Mouse (Mus musculus) intestine, embryonic 16.5 days (tissue): ENCODE measurements around the gene Mrpl3. TPM values are rescaled to one million over a fixed set of nuclear protein-coding genes. Genes with fewer than 3 reads are reported as not detected.
"Not testable (repeated sequence)": the region's sequence is repeated elsewhere in the genome, so short reads cannot be mapped to it uniquely, and the experiment has no call there.

Experiments used
- ATAC-seq: fragments of 200-750 bp; cut with Nextera tagmentation; 2 replicates; pipeline ENCODE4 v1.8.0; 2017; ENCODE audit warnings: moderate TSS enrichment, moderate library complexity
- H3K27ac ChIP-seq: fragments of 300-500 bp; sonication (generic); 2 replicates; pipeline ENCODE4 v1.5.1; 2014; ENCODE audit warnings: mild to moderate bottlenecking, low read length
- H3K27me3 ChIP-seq: fragments of 300-500 bp; sonication (generic); replicated peaks from 2 replicates; pipeline ENCODE4 v1.6.1; 2014; ENCODE audit warnings: low read length, control low read depth, mixed read lengths; ENCODE audit not compliant: control insufficient read depth, insufficient read depth
- H3K36me3 ChIP-seq: fragments of 300-500 bp; sonication (generic); 2 replicates; pipeline ENCODE4 v1.6.1; 2014; ENCODE audit warnings: low read length, control low read depth; ENCODE audit not compliant: control insufficient read depth, insufficient read depth
- H3K4me1 ChIP-seq: fragments of 300-500 bp; sonication (generic); 2 replicates; pipeline ENCODE4 v1.6.1; 2014; ENCODE audit warnings: low read length, control low read depth, mixed read lengths; ENCODE audit not compliant: control insufficient read depth, insufficient read depth
- H3K4me2 ChIP-seq: fragments of 300-500 bp; sonication (generic); 2 replicates; pipeline ENCODE4 v1.6.1; 2014; ENCODE audit warnings: low read depth, low read length, control low read depth
- H3K4me3 ChIP-seq: fragments of 300-500 bp; sonication (generic); 2 replicates; pipeline ENCODE4 v1.5.1; 2014; ENCODE audit warnings: mild to moderate bottlenecking, low read length
- H3K9ac ChIP-seq: fragments of 300-500 bp; sonication (generic); 2 replicates; pipeline ENCODE4 v1.6.1; 2014; ENCODE audit warnings: low read depth, low read length
- H3K9me3 ChIP-seq: fragments of 300-500 bp; sonication (generic); 2 replicates; pipeline ENCODE4 v1.6.1; 2016; ENCODE audit warnings: low read length, control low read depth; ENCODE audit not compliant: control insufficient read depth
- WGBS: fragments of 180-500 bp; shearing (Covaris S2); extraction: QIAGEN DNeasy Blood & Tissue Kit; methylation state at CpG from one replicate; pipeline ENCODE4 v1.1.7; 2014; 5-methylcytosine and 5-hydroxymethylcytosine counted together
- polyA plus RNA-seq: library from polyadenylated mRNA; unstranded; fragments of >200 nt; fragmentation: Nextera tagmentation; extraction: Ambion mirVana; gene quantifications from 2 replicates; pipeline ENCODE4 v1.2.1, GENCODE M21; 2015

Gene Mrpl3
- polyA plus RNA-seq, 1 experiment from 2014 or later = 106 TPM

- H3K27ac ChIP-seq = no peak overlapping the region
- H3K4me1 ChIP-seq = no peaks in the 10 kb centered on the region
- no peak overlapping the region for H3K4me2 ChIP-seq
- no peaks in the 10 kb centered on the region for H3K36me3 ChIP-seq
- H3K27me3 ChIP-seq = no peaks in the 10 kb centered on the region
- no peak overlapping the region for H3K4me3 ChIP-seq
- H3K9me3 ChIP-seq = no peaks in the 10 kb centered on the region
- no peak for ATAC-seq
- 50% methylated on average over 1 of the region's 1 CpGs for WGBS
- no peak overlapping the region for H3K9ac ChIP-seq
Measured at GRCm38 (mm10) chr9:105101911-105102310, 48.9 kb downstream of the Mrpl3 start.

- H3K4me2 ChIP-seq = no peak overlapping the region
- H3K4me1 ChIP-seq = no peaks in the 10 kb centered on the region
- H3K36me3 ChIP-seq = no peaks in the 10 kb centered on the region
- H3K27me3 ChIP-seq = no peaks in the 10 kb centered on the region
- no peak overlapping the region for H3K4me3 ChIP-seq
- no peak overlapping the region for H3K9ac ChIP-seq
- H3K27ac ChIP-seq = no peak overlapping the region
- no peak for ATAC-seq
- WGBS = 86% methylated on average over 5 of the region's 5 CpGs
- no peaks in the 10 kb centered on the region for H3K9me3 ChIP-seq
Measured at GRCm38 (mm10) chr9:105103893-105104292, 50.9 kb downstream of the Mrpl3 start.

GRCm38 (mm10) chr9:105125206-105125605 is 72.2 kb downstream of the Mrpl3 start:
- H3K36me3 ChIP-seq, H3K4me1 ChIP-seq, H3K27ac ChIP-seq, H3K27me3 ChIP-seq, H3K9me3 ChIP-seq, H3K9ac ChIP-seq, H3K4me2 ChIP-seq, H3K4me3 ChIP-seq, ATAC-seq: not testable (repeated sequence)
- 82% methylated on average over 3 of the region's 3 CpGs for WGBS

Other genes with a start within 250 kb of the Mrpl3 start
- gene Nudt16, start 78.6 kb downstream of the Mrpl3 start, polyA plus RNA-seq = 28.4 and 29.5 TPM in 2 replicates
- not detected in 2 replicates for gene 1700080E11Rik, start 91.9 kb downstream of the Mrpl3 start, polyA plus RNA-seq